Mouse (Mus musculus) cerebellum, postnatal 10 days (tissue): ENCODE measurements around the gene Stip1.
A peak's percentile ranks its signal among the peaks of the same experiment; 100 is the strongest.

Experiments
- DNase-seq, 2 experiments: peaks; one replicate each; pipeline ENCODE4 v3.0.0; 2021; ENCODE audit warnings: mixed read lengths in 2 of 2

Stip1 gene

DNA sequence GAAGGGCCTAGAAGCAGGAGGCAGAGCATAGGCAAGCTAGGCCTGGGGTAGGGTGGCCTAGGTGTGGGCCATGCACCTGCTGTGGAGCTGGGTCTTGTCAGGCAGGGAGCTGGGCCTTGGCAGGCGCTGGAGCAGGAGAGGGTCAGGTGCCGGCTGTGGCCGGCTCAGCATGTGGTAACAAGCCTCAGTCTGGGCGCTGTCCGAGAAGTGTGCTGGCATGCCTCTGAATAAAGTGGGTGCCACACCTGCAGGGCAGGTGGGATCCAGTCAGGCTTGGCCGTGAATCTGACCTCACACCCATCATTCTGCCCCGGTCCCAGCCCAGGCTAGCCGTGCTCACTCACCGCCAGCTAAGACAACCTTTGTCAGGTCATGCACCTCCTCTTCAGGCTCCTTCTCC, 25.8 kb downstream of the Stip1 start:
- DNase-seq: no peak

DNA sequence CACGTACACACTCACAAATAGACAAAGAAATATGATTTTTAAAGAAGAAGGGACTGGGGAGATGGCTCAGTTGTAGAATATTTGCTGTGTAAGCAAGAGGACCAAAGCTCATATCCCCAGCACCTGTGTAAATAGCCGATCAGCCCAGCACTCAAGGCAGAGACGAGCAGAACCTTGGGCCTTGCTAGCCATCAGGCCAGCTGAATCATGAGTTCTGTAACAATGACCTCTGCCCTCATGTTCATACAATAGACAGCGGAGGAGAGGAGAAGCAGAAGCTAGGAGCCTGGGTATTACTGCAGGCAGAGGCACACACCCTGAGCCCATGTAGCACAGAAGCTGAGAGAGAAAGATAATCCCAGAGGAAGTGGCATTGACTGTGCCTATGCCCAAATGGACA, 27.3 kb downstream of the Stip1 start:
- no peak for DNase-seq

DNA sequence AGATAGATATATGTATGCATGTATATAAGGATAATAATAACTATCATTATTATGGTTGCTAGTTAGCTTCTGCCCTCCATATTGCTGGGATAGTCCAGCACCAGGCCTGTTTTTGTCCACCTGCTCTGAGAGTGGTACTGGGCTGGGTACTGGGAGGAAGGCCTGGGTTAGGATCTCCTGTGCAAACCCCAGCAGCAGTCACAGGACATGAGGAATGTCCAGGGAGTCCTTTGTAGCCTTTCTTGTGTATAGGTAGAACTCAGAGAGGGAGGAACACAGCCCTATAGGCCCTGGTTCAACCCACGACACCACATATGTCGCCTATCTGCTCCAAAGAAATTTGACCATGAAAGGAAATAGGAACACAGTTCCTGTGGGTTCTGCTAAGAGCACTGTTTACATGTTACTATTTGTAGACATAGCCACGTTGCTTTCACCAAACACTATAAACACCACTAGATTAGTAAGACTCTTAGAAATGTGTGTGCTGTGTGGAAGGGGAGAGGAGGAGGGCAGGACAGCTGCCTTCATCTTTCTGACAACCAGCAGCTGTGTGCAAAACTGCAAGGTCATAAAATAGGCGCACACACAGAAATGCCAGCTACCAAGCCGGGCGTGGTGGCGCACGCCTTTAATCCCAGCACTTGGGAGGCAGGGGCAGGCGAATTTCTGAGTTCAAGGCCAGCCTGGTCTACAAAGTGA, 32.7 kb downstream of the Stip1 start:
- DNase-seq: no peak

DNA sequence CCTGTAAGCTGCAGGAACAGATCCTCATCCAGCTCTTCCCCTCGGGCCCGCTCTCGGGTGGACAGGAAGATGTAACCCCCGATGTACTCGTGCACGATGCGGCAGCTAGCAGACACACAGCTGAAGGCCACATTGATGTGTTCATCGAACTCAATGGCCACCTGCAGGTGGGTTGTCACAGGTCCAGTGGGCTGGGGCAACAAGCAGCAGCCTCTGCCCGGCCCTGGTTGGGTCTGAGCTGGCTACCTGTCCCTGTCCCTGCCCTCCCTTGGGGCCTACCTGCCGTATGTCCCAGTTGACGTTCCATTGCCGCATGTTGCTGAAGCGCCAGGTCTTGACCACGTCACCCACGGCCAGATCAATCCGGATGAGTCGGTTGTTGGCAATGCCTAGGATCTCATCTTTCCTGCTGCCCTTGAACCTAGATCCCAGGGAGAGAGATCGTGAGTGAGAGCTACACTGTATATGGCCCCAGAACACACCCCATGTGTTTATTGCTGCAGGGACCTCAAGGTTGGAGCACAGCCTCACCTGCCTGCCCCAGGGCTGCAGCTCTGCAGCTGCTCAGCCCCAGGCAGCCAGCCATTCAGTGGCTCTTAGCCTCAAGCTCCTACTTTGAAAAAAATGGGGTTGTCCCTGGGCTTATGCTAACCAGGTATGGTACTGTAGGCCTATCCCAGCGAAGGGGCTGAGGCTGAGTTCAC, 40.3 kb downstream of the Stip1 start:
- DNase-seq: no peak

DNA sequence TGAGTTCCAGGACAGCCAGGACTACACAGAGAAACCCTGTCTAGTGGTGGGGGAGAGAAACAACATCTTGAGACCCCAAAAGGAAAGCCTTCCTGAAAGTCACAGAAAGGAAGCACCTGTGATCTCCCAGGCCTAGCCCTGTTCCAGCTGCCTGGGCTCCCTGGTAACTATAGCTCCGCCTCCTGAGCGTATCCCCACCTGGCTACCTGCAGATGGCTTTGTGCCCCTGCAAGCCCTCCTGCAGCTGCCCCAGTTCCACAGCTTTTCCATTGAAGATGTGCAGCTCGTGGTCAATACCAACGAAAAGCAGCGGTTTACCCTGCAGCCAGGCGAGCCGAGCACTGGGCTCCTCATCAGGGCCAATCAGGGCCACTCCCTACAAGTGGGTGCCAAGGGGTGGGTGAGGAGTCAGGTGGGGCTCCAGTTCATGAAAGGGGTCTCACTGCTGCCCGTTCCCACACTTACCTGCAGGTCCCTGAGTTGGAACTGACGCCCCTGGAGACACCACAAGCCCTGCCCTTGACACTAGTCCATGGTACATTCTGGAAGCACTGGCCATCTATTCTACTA, 42.0 kb downstream of the Stip1 start:
- DNase-seq: no peak

DNA sequence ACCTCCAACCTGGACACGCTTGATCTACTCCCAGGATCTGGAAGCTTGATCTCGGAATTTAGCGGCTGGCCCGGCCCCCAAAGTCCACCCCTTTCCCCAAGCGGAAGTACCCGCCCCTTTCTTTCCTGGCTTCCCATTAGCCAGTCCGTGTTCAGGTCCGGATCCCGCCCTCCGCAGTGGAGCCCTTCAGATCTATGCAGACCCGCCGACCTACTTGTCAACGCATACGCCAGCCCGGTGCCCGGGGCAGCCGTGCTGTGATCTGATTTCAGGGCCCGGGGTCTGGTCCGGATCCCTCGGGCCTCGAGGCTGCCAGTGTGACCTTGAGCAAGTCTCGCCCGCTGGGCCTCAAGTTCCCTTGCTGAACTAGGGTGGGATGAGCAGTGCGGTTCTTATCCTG, 43.8 kb downstream of the Stip1 start, which contains the start of the genes Nudt22 and Trpt1:
TSS of gene Nudt22 (minus strand) at position 112 of the 400 bp plus-strand sequence.
TSS of gene Trpt1 (plus strand) at position 126 of the 400 bp plus-strand sequence.
- peak; percentile 92 to 93 for DNase-seq

DNA sequence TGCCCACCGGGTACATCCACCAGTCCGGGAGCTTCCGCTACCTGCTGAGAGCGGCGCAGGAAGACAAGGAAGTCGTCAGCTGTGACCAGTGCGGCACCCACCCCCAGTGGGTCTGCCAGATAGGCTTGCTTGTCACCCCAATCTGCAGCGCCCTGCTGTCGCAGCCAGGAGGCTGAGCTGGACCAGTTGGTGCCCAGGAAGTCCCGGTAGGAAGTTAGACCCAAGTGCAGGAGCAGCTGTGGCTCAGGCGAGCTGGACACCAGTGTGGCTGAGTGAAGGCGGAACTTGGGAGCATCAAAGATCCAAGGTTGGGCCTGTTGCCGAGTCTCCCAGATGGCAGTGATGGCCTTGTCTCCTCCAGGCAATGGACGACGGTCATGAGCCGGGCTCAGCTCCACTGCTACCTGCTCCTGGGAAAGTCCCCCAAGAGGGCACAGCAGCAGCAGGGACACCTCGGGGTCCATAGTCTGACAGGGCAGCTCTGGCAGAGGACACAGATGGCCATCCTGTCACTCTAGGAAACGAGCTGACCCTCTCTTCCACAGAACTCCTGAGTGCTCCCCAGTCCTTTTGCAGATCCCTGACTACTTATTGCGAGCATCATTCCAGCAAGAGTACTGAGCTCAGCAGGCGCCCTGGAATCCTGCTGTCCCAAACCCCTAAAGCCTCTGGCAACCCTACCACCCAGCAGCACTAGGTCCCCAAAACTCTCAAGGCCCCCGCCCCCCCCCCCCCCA, 44.3 kb downstream of the Stip1 start:
- peak; percentile 78 to 80 for DNase-seq

DNA sequence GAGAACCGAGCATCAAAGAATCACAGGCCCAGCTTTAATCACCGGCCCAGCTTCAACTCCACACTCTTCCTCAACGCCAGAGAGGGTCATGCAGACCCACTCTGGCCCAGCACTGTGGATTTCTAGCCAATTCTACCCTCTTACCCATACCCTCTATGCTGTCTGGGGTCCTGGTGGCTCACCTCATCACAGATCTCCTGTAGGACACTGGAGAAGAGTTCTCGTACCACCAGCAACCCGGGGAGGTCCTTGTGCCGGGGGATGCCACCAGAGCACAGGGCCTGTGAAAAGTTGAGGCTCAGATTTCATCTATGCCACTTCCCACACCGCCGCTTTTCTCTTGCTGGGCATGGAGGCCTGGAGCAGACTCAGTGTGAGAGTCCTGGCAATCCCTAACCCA, 45.3 kb downstream of the Stip1 start:
- no peak for DNase-seq

DNA sequence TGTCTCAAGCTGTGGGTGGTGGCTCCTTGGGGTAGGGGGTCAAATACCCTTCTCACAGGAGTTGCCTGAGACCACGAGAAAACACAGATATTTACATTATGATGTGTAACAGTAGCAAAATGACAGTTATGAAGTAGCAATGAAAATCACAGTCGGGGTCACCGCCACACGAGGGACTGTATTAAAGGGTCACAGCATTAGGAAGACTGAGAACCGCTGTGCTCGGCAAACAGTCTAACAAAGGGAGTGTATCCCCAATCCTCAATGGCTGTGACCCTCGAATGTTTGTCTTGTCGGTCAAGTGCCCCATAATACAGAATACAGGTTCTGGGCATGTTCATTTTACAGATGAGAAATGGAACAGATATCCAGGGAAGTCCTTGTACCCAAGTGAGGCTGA, 45.8 kb downstream of the Stip1 start:
- DNase-seq: no peak

DNA sequence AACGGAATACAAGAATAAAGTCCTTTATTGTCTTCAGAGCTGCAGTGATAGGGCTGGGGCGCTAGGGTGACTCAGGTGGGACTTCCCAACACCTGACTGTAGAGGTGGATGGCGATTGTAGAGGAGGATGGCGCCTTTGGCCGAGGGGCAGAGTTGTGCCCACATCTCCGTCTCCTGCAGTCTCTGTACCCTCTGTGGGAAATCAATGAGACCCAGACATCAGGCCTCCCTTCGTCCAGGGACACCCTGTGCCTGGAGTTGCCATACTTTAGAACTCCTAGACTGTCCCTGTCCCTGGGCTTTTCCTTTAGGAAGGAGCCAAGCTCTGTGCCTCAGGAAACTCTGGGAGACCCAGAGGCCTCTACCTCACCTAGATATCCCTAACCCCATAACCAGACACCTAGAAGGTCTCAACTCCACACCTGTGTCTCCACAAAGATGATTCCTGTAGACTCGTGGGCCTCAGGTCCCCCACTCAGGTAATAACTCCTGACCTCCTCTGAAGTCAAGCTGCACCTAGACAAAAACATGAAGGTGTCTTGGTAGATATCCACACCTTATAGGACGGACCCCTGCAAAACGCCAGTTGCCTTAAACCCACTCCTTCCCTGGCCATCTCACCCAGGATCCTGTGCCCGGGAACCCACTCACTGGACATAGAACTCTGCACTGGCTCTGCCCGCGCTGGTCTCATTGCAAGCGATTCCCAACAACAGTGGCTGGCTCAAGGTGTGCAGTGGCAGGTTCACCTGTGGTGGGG, 46.6 kb downstream of the Stip1 start:
- no peak for DNase-seq

DNA sequence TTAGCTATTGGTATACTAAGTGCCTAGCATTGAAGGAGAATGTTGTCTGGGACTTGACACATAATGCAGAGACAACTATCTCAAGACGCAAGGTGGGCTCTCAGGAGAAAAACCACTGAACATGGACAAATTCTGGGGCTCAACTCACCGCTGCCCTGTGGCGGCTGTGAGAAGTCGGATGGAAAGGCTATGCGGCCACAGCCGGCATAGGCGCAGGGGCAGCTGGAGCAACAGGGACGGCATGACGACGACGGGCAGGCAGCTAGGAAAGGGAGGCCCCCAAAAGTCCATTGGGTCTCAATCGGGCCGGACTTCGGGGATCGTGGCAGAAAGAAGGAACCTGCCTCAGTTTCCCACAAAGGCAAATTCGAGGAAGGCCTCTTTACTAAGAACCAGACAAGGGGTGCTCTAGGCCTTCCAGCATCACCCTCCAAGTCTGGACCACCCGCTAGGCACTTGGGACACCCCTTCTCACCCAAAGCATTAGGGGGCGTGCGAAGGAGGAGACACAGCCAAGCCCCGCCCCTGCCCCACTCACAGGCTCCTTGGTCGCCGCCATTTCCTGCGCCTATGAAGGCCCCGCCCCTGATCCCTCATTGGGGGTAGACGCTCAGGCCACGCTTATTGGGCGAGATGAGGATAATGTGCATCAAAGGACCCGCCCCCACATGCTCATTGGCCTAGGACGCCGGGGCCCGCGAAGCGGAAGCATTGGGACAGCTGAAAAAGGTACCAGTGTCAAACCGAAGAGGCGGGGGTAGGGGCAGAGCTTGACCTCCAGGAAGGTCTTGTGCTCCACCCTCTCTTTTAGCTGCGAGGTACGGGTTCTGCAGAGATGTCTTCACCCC, 47.5 kb downstream of the Stip1 start, which contains the start of gene Dnajc4:
TSS of gene Dnajc4 (minus strand) at position 562 of the 848 bp plus-strand sequence.
- peak; percentile 98 to 99 for DNase-seq

DNA sequence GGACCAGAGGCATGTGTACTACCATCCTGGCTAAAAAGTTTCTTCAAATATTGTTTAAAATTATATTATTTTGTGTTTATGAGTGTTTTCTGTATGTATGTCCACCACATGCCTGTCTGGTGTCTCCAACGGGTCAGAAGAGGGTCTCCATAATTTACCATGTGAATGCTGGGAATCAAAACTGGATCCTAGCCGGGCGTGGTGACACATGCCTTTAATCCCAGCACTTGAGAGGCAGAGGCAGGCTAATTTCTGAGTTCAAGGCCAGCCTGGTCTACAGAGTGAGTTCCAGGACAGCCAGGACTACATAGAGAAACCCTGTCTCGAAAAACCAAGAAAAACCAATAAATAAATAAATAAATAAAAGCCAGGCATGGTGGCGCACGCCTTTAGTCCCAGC, 48.6 kb downstream of the Stip1 start:
- peak in 1 of 2 experiments; percentile 4 for DNase-seq

DNA sequence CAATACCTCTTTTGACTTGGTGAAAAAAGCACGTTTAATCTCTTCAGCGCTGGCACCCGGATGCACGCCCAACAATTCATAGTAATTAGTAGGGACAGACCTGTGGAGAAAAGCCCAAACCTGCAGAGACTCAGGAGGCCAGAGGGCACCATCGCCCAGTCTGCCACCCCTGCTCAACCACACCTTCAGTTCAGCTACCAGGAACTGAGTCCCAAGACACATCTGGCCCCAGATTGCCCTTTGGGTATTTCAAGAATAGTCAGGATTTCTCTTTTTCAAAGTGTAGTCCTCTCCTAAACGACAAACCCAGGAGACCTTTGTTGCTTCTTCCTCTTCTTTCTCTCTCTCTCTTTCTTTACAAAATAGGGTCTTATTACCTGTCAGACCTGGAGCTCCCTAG, 49.1 kb downstream of the Stip1 start:
- no peak for DNase-seq

DNA sequence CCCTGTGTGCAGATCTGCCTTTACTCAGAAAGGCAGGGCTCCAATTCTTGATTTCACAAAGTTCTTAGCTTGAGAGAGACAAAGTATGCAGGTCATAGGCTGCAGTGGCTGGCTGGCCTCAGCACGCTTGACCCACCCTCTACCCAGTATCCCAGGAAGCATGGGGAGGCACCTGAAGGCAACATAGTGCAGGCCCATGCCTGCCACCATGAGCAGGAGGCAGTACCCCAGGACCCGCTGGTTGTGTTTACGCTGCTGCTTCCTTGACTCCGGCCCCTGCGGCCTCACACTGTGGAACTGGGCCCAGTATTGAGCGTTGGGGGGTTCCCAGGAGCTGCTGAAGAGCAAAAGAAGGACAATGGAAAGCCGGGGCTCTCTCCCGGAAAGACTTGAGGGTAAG, 50.5 kb downstream of the Stip1 start:
- no peak for DNase-seq

DNA sequence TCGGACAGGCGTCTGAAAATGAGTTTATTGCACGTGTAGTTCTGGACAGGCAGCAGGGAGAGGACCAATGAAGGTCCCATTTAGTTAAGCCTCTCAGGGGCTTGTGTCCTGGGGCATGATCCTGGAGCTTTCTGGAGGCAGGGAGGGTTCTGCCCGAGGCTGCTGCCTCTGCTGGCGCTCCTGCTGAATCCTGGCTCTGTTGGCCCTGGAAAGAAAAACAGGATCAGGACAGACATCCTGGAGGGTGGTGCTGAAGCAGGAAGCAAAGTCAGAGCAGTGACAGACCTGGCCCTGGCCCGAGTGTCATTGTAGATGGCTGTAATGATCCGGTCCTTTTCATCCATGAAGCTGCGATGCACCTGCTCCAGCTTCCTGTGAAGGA, 51.9 kb downstream of the Stip1 start:
- no peak for DNase-seq

DNA sequence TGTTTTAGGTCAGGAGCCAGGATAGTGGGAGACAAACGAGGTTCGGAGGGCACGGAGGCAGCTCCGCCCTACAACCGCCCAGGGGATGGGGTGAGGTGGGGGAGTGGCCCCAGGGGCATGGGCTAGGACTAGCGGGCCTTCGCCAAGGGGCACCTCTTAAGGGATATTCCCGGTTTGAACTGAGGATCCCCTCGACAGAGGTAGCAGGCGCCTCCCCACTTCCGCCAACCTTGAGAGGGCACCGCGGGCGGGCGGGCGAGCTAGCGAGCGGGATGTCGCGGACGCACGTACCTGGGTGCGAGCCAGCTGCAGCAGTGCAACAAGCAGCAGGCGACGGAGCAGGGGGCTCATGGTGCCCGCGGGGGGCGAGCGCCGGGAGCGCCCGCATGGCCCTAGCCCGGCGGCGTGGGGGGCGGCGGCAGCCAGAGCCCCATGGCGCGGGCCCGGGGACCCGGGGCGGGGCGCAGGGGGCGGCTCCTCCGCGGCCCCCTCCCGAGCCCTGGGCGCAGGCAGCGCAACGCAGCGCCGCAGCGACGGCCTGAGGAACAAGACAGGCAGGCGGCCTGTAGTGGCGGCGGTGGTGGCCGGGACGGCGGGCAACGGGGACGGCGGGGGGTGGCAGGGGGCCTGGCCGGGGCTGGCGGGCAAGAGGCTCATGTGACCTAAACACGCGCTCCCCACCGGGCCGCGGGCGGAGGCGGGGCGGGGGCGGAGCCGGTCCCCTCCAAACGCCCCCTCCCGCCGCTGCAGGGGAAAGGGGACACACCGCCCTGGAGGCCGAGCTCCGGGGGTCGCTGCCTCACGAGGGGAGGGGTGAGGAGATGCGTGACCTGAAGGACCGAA, 52.5 kb downstream of the Stip1 start, which contains the start of gene Vegfb:
TSS of gene Vegfb (minus strand) at position 591 of the 843 bp plus-strand sequence.
- DNase-seq: peak; percentile 79 to 86

DNA sequence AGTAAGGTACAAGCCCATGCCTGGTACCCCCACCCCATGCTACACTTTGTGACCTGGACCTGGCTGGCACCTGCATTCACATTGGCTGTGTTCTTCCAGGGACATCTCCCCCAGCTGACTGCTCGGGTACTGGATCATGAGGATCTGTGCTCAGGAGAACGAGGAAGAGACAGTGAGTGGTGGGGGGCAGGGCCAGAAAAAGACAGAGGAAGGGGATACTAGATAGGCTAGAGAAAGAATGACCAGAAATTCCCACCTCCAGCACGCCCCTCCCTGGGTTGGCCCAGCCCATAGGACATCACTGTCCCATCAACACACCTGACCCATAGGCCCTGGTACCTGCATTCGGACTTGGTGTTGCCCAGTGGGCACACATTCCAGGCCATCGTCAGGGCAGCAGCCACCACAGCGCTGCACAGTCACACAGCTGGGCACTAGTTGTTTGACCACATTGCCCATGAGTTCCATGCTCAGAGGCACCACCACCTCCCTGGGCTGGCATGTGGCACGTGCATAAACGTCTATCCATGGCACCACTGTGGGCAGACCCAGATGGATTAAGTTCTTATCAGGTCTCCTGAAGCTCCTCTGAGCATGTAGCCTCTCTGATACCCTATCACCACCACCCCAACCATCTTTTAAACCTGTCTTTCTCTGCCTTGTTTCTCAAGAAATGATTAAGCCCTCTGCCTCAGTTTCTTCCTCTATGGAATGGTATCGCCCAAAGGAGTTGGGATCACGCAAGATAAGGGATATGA, 53.6 kb downstream of the Stip1 start:
- no peak for DNase-seq

DNA sequence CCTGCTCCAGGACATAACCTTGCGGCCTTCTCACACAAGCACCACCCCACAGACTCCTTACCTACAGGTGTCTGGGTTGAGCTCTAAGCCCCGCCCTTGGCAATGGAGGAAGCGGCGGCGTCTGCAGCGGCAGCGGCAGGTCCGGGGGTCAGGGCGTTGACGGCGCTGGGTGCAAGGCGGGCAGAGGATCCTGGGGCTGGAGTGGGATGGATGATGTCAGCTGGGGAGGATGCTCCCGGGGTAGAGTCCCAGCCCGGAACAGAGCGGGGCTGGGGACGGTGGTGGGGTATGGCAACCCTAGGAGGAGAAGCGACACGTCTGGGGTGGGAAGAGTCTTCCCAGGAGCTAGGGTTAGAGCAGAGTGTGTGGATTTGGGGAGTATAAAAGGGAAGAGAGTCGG, 54.5 kb downstream of the Stip1 start:
- DNase-seq: no peak

DNA sequence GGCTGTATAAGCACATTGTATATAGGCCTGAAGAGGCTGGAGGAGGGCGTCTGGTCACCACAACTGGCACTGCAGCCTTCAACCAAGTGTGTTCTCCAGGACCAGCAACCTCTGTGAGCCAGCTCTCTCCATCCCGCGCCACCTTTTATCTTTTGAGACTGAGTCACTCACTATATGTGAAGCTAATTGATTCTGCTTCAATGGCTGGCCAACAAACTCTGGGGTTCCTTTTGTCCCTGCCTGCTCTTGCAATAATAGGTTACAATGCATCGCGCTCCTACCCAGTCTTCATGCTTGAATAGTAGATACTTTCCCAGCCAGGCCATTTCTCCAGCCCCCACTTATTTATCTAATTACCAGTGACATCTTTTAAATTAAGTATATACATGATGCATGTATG, 56.1 kb downstream of the Stip1 start:
- peak in 1 of 2 experiments; percentile 5 for DNase-seq

DNA sequence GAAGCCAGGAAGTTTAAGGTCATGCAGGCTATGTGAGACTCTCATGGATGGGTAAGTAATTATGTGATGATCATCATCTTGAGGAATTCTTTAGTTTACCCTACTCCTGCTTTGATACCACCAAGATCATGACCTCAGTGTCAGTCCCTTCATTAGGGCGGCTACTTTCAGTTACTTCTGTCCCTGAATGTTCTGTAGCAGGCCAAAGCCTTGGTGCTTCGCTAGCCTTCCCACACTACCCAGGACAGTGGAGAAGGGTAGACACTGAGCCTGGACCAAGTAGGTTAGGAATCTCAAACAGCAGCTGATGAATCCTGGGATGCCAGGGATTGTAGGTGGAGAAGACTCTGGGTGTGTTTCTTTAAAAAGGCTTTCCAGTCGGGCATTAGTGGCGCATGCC, 58.3 kb downstream of the Stip1 start:
- DNase-seq: no peak
